Mouse (Mus musculus): ENCODE results near the gene Zdhhc20. TPM values are rescaled to one million over a fixed set of nuclear protein-coding genes. Genes with fewer than 3 reads are reported as not detected.
A peak's percentile ranks its signal among the peaks of the same experiment; 100 is the strongest.
"Not testable (repeated sequence)": the region's sequence is repeated elsewhere in the genome, so short reads cannot be mapped to it uniquely, and the experiment has no call there.

Gene Zdhhc20
- polyA plus RNA-seq, 1 experiment from 2014 or later, result 71.2 TPM

DNA sequence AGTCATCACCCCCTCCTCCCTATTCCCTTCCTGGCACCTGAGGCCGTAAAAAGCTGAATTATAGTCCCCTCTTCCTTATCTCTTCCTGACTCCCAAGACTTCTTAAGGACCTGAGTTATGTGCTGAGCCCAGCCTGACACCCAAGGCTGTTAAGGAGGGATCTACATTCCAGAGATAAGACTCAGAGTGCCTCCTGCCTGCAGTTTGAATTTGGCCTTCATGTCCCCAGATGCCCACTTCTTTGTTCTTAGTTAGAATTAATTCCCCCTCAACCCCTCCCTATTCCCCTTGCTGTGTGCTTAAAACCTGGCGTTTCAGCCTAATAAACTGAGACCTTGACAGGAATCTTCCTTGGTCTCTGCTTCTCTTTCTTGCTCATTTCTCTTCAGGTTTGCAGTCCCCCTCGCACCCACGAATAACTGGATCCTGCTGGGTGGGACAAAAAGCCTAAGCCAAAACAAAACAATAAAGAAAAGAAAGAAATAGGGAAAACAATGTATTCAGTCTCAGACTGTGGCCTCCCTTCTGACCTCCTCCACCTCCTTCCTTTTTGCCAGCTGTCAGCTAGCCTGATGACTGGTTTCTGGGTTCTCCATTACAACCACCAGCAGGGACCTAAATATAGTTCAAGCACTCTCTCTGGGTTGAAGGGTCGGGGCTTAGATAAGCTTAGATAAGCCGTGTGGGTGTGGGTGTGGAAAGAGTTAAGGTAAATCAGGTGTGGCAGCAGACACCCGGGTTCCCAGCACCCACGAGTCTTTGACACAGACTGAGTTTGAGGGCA lies 6.2 kb upstream of the Zdhhc20 start:
- not testable (repeated sequence) for H3K4me1 ChIP-seq (ENCODE audit: control insufficient read depth, insufficient read depth, low read length); H3K9me3 ChIP-seq (replicated peaks; ENCODE audit: control insufficient read depth, low read length); H3K4me2 ChIP-seq (ENCODE audit: low read depth, low read length); H3K27ac ChIP-seq (ENCODE audit: low read length); H3K36me3 ChIP-seq (ENCODE audit: control insufficient read depth, insufficient read depth, low read length); H3K27me3 ChIP-seq (ENCODE audit: control insufficient read depth, insufficient read depth, low read length); ATAC-seq (ENCODE audit: insufficient read depth, low FRiP score); H3K4me3 ChIP-seq (replicated peaks; ENCODE audit: low read length); H3K9ac ChIP-seq (ENCODE audit: low read length)
- WGBS, result 59% methylated on average over 8 of the region's 8 CpGs

DNA sequence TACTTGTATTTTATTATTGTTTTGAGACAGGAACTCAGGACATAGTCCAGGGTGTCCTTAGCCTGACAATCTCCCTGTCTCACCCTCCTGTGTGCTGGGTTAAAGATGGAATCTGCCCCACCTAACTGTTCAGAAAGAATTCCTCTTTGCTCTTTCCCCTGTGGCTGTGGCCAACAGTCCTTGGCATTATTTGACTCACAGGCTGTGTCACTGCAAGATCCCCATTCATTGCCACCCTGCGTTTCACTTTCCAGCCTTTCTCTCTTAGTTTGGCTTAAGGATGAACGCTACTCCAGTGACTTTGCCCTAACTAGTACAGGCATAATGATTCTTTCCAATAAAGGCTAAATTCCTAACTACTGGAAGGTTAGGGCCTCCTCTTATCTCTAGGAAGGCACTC lies 4.3 kb upstream of the Zdhhc20 start:
- Histone ChIP-seq H3K36me3 (ENCODE audit: control insufficient read depth, insufficient read depth, low read length) (no peaks in the 10 kb centered on the region), H3K27me3 (ENCODE audit: control insufficient read depth, insufficient read depth, low read length) (no peaks in the 10 kb centered on the region), H3K9me3 (replicated peaks; ENCODE audit: control insufficient read depth, low read length) (no peaks in the 10 kb centered on the region), H3K4me3 (replicated peaks; ENCODE audit: low read length) (no peak overlapping the region), H3K27ac (ENCODE audit: low read length) (no peak overlapping the region), H3K4me1 (ENCODE audit: control insufficient read depth, insufficient read depth, low read length) (no peaks in the 10 kb centered on the region), H3K4me2 (ENCODE audit: low read depth, low read length) (no peak overlapping the region), H3K9ac (ENCODE audit: low read length) (no peak overlapping the region)
- ATAC-seq (ENCODE audit: insufficient read depth, low FRiP score), result no peak
- 75% methylated on average over 2 of the region's 2 CpGs for WGBS

DNA sequence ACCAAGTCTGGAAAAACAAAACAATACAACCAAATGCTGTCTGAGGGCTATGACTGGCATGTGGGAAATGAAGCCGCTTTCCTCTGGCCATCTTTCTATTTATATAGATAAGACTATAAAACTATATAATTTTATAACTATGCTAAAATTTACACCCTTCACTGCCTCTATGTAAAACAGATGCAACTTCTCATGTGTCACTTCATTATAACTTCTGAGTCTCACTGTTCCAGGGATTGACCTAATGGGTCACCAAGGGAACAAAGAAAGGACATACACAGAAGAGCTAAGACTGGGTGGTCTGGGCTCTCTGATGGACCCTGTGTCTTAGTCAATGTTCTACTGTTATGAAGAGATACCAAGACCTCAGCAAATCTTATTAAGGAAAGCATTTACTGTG lies 2.9 kb upstream of the Zdhhc20 start:
- Histone ChIP-seq H3K27ac (ENCODE audit: low read length) (no peak overlapping the region), H3K27me3 (ENCODE audit: control insufficient read depth, insufficient read depth, low read length) (no peaks in the 10 kb centered on the region), H3K36me3 (ENCODE audit: control insufficient read depth, insufficient read depth, low read length) (no peaks in the 10 kb centered on the region), H3K4me3 (replicated peaks; ENCODE audit: low read length) (no peak overlapping the region), H3K4me1 (ENCODE audit: control insufficient read depth, insufficient read depth, low read length) (0 out of 2 replicates have a peak, but pooled peaks cover 3% of the 10 kb centered on the region), H3K4me2 (ENCODE audit: low read depth, low read length) (no peak overlapping the region), H3K9ac (ENCODE audit: low read length) (no peak overlapping the region), H3K9me3 (replicated peaks; ENCODE audit: control insufficient read depth, low read length) (no peaks in the 10 kb centered on the region)
- no peak for ATAC-seq (ENCODE audit: insufficient read depth, low FRiP score)
- WGBS, result 92% methylated on average over 1 of the region's 1 CpGs

DNA sequence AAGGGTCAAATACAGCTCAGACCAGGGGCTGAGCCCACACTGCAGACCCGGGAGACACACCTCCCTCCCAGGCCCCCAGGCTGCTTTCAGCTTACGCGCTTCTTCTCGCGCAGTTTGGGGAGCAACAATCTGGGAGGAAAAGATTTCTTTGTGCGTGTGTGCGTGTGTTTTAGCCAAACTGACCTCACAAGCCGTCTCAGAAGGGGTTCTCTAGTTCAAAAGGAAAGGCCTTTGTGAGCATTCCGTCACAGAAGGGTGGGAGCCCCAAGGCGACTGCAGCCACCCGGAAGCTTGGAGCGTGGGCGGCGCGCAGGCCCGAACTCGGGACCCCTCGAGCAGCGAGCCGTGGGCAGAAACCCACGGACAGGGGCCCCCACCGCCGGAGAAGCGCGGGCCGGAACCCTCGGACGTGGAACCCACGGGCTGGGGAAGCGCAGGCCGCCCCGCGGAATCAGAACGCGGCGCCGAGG lies 500 bp downstream of the Zdhhc20 start:
- ATAC-seq (ENCODE audit: insufficient read depth, low FRiP score), result 0 out of 2 replicates have a peak, but pooled peaks have one; percentile 7
- H3K4me3 ChIP-seq (replicated peaks; ENCODE audit: low read length), result peak overlapping the region; percentile 91

DNA sequence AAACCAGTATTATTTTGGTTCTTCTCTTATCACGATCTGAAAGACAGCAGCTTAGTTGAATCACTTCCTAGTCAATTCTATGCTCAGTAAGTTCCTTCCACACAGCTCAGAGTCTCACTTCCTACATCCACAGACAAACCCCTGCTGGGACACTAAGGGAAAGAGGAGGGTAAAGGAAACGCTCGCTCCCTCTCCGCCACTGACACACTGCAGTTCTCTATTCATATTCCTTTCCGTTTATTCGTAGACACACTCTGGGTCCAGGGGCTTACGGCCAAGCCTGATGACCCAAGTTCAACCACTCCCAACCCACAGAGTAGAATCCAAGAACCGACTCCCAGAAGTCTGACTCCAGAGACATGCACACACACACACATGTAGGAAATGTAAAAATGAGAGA lies 2.9 kb downstream of the Zdhhc20 start:
- Histone ChIP-seq H3K9me3 (replicated peaks; ENCODE audit: control insufficient read depth, low read length) (no peaks in the 10 kb centered on the region), H3K27me3 (ENCODE audit: control insufficient read depth, insufficient read depth, low read length) (no peaks in the 10 kb centered on the region), H3K4me3 (replicated peaks; ENCODE audit: low read length) (no peak overlapping the region), H3K27ac (ENCODE audit: low read length) (no peak overlapping the region), H3K9ac (ENCODE audit: low read length) (0 out of 2 replicates have a peak overlapping the region, but pooled peaks have one; percentile 33), H3K4me1 (ENCODE audit: control insufficient read depth, insufficient read depth, low read length) (peaks cover 20% of the 10 kb centered on the region), H3K36me3 (ENCODE audit: control insufficient read depth, insufficient read depth, low read length) (no peaks in the 10 kb centered on the region), H3K4me2 (ENCODE audit: low read depth, low read length) (0 out of 2 replicates have a peak overlapping the region, but pooled peaks have one; percentile 12)
- no peak for ATAC-seq (ENCODE audit: insufficient read depth, low FRiP score)
- WGBS, result 54% methylated on average over 8 of the region's 8 CpGs

More for the DNA sequence above, 500 bp downstream of the Zdhhc20 start:
- H3K36me3 ChIP-seq (ENCODE audit: control insufficient read depth, insufficient read depth, low read length), result no peaks in the 10 kb centered on the region
- under 1% methylated on average over 37 of the region's 37 CpGs for WGBS
- peaks cover 6% of the 10 kb centered on the region for H3K4me1 ChIP-seq (ENCODE audit: control insufficient read depth, insufficient read depth, low read length)
- peak overlapping the region; percentile 89 for H3K27ac ChIP-seq (ENCODE audit: low read length)
- peak overlapping the region; percentile 83 for H3K4me2 ChIP-seq (ENCODE audit: low read depth, low read length)
- no peaks in the 10 kb centered on the region for H3K27me3 ChIP-seq (ENCODE audit: control insufficient read depth, insufficient read depth, low read length)
- no peaks in the 10 kb centered on the region for H3K9me3 ChIP-seq (replicated peaks; ENCODE audit: control insufficient read depth, low read length)
- peak overlapping the region; percentile 97 for H3K9ac ChIP-seq (ENCODE audit: low read length)

DNA sequence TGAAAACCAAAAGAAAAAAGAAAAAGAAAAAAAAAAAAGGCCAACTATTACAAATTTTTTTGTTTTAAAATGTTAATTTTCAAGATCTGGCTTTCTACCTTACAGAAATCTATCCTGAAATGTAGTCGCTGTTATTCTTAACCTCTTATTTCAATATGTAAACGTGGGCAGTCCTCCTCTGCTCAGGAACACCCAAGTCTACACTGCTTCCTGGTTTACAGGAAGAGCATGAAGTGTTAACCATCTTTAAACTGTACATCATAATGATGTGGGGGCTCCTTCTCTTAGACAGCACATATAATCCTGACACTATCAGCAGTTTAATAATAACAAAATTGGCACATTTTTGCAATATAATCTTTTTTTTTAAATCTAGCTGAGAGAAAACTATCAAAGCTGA lies 4.0 kb downstream of the Zdhhc20 start:
- Histone ChIP-seq H3K9ac (ENCODE audit: low read length) (no peak overlapping the region), H3K36me3 (ENCODE audit: control insufficient read depth, insufficient read depth, low read length) (no peaks in the 10 kb centered on the region), H3K4me1 (ENCODE audit: control insufficient read depth, insufficient read depth, low read length) (peaks cover 25% of the 10 kb centered on the region), H3K27ac (ENCODE audit: low read length) (no peak overlapping the region), H3K4me2 (ENCODE audit: low read depth, low read length) (no peak overlapping the region), H3K4me3 (replicated peaks; ENCODE audit: low read length) (no peak overlapping the region), H3K27me3 (ENCODE audit: control insufficient read depth, insufficient read depth, low read length) (no peaks in the 10 kb centered on the region), H3K9me3 (replicated peaks; ENCODE audit: control insufficient read depth, low read length) (no peaks in the 10 kb centered on the region)
- no peak for ATAC-seq (ENCODE audit: insufficient read depth, low FRiP score)
- WGBS, result 70% methylated on average over 2 of the region's 2 CpGs

DNA sequence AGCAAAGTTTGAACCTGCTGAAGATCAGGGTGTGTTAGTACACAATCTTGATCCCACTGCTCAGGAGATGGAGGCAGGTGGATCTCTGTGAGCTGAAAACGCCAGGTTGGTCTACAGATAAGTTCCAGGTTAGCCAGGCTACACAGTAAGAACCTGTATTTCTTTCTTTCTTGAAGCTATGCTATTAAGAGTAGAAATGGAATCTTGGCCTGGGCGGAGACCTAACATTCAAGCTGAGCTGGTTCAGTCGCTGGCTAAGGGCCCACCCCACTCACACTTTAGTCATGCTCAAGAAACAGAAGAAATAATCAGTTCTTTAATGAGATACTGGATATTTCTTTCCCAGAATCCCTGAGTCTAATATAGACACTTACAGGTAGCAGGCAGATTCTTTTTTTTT lies 6.7 kb downstream of the Zdhhc20 start:
- WGBS, result 69% methylated on average over 3 of the region's 3 CpGs
- Histone ChIP-seq H3K4me3 (replicated peaks; ENCODE audit: low read length) (no peak overlapping the region), H3K27ac (ENCODE audit: low read length) (peak overlapping the region; percentile 66), H3K9me3 (replicated peaks; ENCODE audit: control insufficient read depth, low read length) (no peaks in the 10 kb centered on the region), H3K9ac (ENCODE audit: low read length) (no peak overlapping the region), H3K4me1 (ENCODE audit: control insufficient read depth, insufficient read depth, low read length) (peaks cover 28% of the 10 kb centered on the region), H3K36me3 (ENCODE audit: control insufficient read depth, insufficient read depth, low read length) (no peaks in the 10 kb centered on the region), H3K4me2 (ENCODE audit: low read depth, low read length) (0 out of 2 replicates have a peak overlapping the region, but pooled peaks have one; percentile 14), H3K27me3 (ENCODE audit: control insufficient read depth, insufficient read depth, low read length) (no peaks in the 10 kb centered on the region)
- peak; percentile 69; the same call in 1 of the 2 replicates for ATAC-seq (ENCODE audit: insufficient read depth, low FRiP score)

DNA sequence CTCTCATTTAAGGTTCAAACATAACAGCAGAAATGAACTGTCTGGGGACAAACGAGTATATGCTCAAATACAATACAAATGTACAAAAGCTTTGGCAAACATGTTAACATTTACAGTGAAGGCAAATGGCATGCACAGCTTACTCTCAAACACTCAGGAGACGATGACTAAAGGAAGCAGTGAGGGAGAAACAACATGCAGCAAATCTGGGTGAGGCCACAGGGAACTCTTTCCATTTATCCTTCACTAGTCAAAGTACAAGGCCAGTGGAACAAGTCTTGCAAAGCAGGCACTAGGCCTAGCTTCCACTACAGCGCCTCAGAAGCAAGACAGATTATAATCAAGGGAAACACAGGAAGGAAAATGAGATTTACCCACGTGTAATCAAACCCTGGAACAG lies 7.4 kb downstream of the Zdhhc20 start:
- Histone ChIP-seq H3K36me3 (ENCODE audit: control insufficient read depth, insufficient read depth, low read length) (no peaks in the 10 kb centered on the region), H3K4me2 (ENCODE audit: low read depth, low read length) (no peak overlapping the region; the same call in 1 of the 2 replicates), H3K9me3 (replicated peaks; ENCODE audit: control insufficient read depth, low read length) (no peaks in the 10 kb centered on the region), H3K4me1 (ENCODE audit: control insufficient read depth, insufficient read depth, low read length) (peaks cover 25% of the 10 kb centered on the region), H3K9ac (ENCODE audit: low read length) (no peak overlapping the region), H3K27ac (ENCODE audit: low read length) (peak overlapping the region; percentile 66), H3K27me3 (ENCODE audit: control insufficient read depth, insufficient read depth, low read length) (no peaks in the 10 kb centered on the region), H3K4me3 (replicated peaks; ENCODE audit: low read length) (no peak overlapping the region)
- WGBS, result 33% methylated on average over 4 of the region's 4 CpGs
- ATAC-seq (ENCODE audit: insufficient read depth, low FRiP score), result peak; percentile 57; the same call in 1 of the 2 replicates

DNA sequence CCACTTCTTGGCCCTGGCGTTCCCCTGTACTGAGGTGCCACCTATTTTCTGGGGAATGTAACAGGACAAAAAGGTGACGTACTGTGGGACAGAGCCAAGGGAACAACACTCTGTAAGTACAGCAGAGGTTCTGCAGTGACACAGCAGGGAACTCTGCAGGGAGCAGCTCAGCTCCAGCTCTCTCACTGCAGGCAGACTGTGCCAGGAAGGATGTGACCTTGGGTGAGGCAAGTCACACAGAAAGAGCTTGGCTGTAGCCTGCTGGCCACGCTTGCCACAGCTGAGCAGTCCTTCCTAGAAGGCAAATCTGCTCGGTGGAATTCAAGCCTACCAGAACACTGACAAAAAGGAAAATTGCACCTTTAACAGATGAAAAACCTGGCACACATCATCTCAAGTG lies 8.3 kb downstream of the Zdhhc20 start:
- peak overlapping the region; percentile 66 for H3K27ac ChIP-seq (ENCODE audit: low read length)

More for the DNA sequence above, 8.3 kb downstream of the Zdhhc20 start:
- Histone ChIP-seq H3K9ac (ENCODE audit: low read length) (no peak overlapping the region; the same call in 1 of the 2 replicates), H3K9me3 (replicated peaks; ENCODE audit: control insufficient read depth, low read length) (no peaks in the 10 kb centered on the region), H3K4me3 (replicated peaks; ENCODE audit: low read length) (no peak overlapping the region), H3K36me3 (ENCODE audit: control insufficient read depth, insufficient read depth, low read length) (no peaks in the 10 kb centered on the region), H3K4me2 (ENCODE audit: low read depth, low read length) (no peak overlapping the region), H3K27me3 (ENCODE audit: control insufficient read depth, insufficient read depth, low read length) (no peaks in the 10 kb centered on the region), H3K4me1 (ENCODE audit: control insufficient read depth, insufficient read depth, low read length) (peaks cover 22% of the 10 kb centered on the region)
- WGBS, result 53% methylated on average over 4 of the region's 4 CpGs
- peak; percentile 46; the same call in 1 of the 2 replicates for ATAC-seq (ENCODE audit: insufficient read depth, low FRiP score)

All from stomach, embryonic 16.5 days (tissue).